Mouse (Mus musculus) common myeloid progenitor, adult 5-6 weeks (primary cell): ENCODE results near the gene Pik3r6. TPM values are rescaled to one million over a fixed set of nuclear protein-coding genes. Genes with fewer than 3 reads are reported as not detected.

Source experiments
- ATAC-seq: replicated peaks from 2 replicates; pipeline ENCODE4 v1.8.0; 2016; ENCODE audit warnings: low read depth, mild to moderate bottlenecking, moderate TSS enrichment, inconsistent platforms; ENCODE audit not compliant: poor library complexity, severe bottlenecking
- total RNA-seq: library from RNA; stranded (forward); fragments of 200-1000, 187-1606 nt; gene quantifications from 2 replicates; pipeline ENCODE4 v1.2.3, GENCODE M21; 2017

Gene Pik3r6
- total RNA-seq, 1 experiment from 2014 or later: 2.6 TPM

GRCm38 (mm10) chr11:68485206-68485942 lies 17.4 kb upstream of the Pik3r6 start:
- ATAC-seq: peak; percentile 84

- no peak for ATAC-seq
Observed at GRCm38 (mm10) chr11:68486093-68486492, 16.7 kb upstream of the Pik3r6 start.

- ATAC-seq: no peak
Observed at GRCm38 (mm10) chr11:68487720-68488119, 15.1 kb upstream of the Pik3r6 start.

- ATAC-seq: no peak
Observed at GRCm38 (mm10) chr11:68488256-68488824, 14.5 kb upstream of the Pik3r6 start.

- no peak for ATAC-seq
Observed at GRCm38 (mm10) chr11:68489236-68489635, 13.6 kb upstream of the Pik3r6 start.

- no peak for ATAC-seq
Observed at GRCm38 (mm10) chr11:68492592-68492991, 10.2 kb upstream of the Pik3r6 start.

- no peak for ATAC-seq
Observed at GRCm38 (mm10) chr11:68493760-68494159, 9.1 kb upstream of the Pik3r6 start.

- ATAC-seq: no peak
Observed at GRCm38 (mm10) chr11:68497081-68497480, 5.7 kb upstream of the Pik3r6 start.

GRCm38 (mm10) chr11:68498517-68498916 lies 4.3 kb upstream of the Pik3r6 start:
- ATAC-seq: peak; percentile 4; the same call in 1 of the 2 replicates

GRCm38 (mm10) chr11:68498999-68499699 lies 3.7 kb upstream of the Pik3r6 start:
- peak; percentile 22; the same call in 1 of the 2 replicates for ATAC-seq

- peak; percentile 39; the same call in 1 of the 2 replicates for ATAC-seq
Observed at GRCm38 (mm10) chr11:68500949-68501350, 1.9 kb upstream of the Pik3r6 start.

- ATAC-seq: 0 out of 2 replicates have a peak, but pooled peaks have one; percentile 19
Observed at GRCm38 (mm10) chr11:68502408-68502807, 411 bp upstream of the Pik3r6 start.

- no peak for ATAC-seq
Observed at GRCm38 (mm10) chr11:68504913-68505312, 2.1 kb downstream of the Pik3r6 start.

- ATAC-seq: no peak
Observed at GRCm38 (mm10) chr11:68507246-68507645, 4.4 kb downstream of the Pik3r6 start.

GRCm38 (mm10) chr11:68508619-68509018 lies 5.8 kb downstream of the Pik3r6 start:
- no peak for ATAC-seq

- ATAC-seq: no peak
Observed at GRCm38 (mm10) chr11:68509194-68509593, 6.4 kb downstream of the Pik3r6 start.

GRCm38 (mm10) chr11:68513969-68514368 lies 11.2 kb downstream of the Pik3r6 start:
- ATAC-seq: peak; percentile 72

GRCm38 (mm10) chr11:68519362-68519761 lies 16.5 kb downstream of the Pik3r6 start:
- peak; percentile 24 for ATAC-seq

GRCm38 (mm10) chr11:68519815-68520214 lies 17.0 kb downstream of the Pik3r6 start:
- ATAC-seq: peak; percentile 40

- no peak for ATAC-seq
Observed at GRCm38 (mm10) chr11:68520439-68520838, 17.6 kb downstream of the Pik3r6 start.

- peak; percentile 76 for ATAC-seq
Observed at GRCm38 (mm10) chr11:68521352-68521751, 18.5 kb downstream of the Pik3r6 start.
